Mouse (Mus musculus): Measurements from ENCODE around the gene Cdc42ep5. TPM values are rescaled to one million over a fixed set of nuclear protein-coding genes. Genes with fewer than 3 reads are reported as not detected.

Cdc42ep5 gene
- polyA plus RNA-seq, 1 experiment = 14.3 TPM

DNA sequence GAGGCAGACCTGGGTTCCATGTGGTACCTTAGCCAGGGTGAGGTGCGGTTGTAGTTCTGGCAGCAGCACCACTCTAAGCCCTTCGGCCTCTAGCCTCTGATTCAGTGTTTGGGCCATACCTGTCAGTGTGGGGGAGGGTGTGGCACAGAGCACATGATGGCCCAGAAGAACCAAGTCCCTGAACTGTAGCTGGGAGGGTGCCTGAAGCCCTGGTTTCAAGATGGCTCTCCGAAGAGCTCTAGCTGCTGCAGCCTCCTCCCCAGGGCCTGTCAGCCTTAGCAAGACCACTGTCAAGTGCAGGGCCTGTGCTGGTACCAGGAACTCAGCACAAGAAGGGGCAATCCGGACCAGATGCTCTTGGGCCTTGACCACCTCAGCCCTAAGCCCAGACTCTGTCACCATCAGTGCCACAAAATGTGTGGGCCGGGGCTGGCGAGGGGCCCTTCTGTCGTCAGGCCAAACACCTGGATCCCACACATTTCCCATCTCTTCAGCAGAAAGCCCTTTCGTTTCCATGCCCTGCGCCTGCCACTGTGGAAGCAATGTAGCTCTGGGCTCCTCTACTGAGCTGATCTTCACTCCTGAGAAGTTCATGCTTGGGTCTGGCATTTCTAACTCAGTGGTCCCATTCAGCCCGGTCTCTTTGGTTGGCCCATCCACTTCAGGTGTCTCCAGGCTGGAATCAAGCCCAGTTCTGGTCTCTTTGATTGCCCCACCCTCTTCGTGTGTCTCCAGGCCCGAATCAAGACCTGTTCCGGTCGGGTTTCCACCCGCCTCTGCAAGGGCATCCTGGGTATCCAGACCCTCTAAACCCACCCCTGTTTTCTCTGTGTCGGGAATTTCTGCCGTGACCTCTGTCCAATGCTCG is 16.1 kb downstream of the Cdc42ep5 start:
- TF ChIP-seq GATA1 (IDR thresholded peaks at IDR 0.05; ENCODE audit: low read length) = no peak

DNA sequence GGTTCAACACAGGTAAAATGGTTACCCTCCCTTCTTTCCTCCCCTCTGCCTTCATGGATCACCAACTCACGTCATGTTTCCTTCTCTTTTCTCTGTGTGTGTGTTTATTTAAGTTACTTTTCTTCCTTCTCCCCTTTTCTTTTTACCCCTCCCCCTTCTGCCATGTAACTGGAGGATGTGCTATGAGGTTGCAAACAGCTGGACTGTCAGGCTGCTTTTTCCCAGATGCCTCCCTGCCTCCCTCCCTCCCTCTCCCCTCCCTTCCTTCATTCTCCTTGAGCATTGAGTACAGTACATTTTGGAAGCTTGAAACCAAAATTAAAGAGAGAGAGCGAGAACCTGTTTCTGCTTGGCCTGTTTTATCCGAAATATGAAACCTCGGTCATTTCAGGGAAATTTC is 16.8 kb downstream of the Cdc42ep5 start:
- TF ChIP-seq GATA1 (IDR thresholded peaks at IDR 0.05; ENCODE audit: low read length) = no peak

DNA sequence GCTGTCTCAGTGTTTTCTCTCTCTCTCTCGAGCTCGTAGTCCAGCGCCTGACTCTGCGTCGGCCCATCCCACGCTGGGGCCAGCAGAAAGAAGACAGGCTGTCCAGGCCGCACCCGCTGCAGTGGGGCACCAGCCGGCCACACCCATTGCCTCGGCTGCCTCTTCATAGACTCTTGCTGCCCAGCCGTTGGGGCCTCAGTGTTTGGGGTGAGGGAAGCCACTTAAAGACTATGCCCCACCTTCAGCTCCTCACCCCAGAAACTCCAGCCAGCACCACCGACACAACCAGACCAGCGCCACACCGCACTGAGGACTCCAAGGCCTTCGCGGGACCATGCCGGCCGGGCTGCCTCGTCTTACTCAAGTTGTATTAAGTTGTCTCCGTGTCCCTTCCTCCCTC is 17.3 kb downstream of the Cdc42ep5 start:
- TF ChIP-seq GATA1 (IDR thresholded peaks at IDR 0.05; ENCODE audit: low read length) = no peak

DNA sequence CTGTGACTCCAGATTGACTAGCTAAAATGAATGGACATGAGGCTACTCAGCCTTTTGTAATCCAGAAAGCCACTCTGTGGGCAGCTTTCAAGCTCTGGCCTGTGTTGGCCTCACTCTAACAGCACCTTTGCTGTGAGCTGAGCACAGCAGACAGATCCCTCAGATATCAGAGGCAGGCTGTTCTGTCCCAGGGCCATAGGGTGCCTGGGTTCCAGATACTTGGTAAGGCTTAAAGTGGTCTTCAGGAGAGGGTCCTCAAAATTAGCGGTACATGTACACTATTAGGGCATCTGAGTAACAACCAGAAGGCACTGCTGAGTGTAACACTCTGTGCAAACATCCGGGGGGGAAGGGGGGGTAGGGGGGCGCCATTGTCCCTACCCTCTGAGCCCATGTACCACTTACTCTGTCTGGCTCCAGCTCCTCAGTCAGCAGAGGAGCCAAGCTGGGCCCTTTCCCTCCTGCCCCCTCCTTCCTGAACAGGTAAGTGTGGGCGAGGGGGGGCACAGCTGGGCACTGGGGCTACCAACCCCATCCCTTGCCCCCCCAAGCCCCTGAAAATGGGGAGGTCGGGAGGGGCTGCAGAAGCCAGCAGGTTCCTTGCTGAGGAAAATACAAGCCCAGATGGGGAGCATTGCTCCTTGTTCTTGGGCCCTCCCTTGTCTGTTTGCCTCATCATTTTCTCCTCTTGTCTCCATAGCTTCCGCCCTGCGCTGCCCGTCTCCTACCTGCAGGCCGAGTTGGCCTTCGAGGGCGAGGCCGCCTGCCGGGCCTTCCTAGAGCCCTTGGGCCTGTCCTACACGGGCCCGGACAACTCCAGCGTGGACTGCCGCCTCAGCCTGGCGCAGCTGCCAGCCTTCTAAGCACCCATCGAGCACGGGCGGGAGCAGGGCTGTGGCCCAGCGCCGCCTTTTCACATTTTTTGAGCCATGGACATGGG is 18.1 kb downstream of the Cdc42ep5 start:
- no peak for TF ChIP-seq GATA1 (IDR thresholded peaks at IDR 0.05; ENCODE audit: low read length)

DNA sequence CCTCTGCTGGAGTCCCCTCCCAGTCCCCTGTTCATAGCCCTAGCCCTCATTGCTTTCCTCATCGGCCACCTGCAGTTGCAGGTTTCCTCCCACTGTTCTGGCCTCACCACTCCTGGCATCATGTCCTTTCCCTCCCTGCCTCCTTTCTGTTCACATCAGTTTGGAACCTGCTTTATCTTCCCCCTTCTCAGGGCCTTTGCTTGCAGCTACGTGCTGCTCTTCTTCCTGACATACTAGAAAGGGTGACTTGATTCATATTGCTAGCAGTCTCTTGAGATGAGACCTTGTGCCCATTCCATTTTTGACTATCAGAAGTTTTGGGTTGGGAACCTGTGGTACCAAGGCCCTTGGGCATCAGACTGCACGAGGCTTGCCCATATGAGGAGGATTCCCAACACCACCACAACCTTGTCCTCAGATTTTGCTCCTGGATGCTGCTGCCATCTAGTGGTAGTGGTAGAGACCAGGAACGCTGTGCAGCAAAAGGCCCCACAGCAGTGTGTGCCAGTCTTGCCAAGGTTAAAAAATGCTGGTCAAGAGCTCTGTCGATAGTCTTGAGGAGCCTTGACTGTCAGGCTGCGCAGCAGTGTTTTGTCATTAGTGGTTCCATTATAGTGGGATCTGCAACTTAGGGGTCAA is 19.0 kb downstream of the Cdc42ep5 start:
- no peak for TF ChIP-seq GATA1 (IDR thresholded peaks at IDR 0.05; ENCODE audit: low read length)

DNA sequence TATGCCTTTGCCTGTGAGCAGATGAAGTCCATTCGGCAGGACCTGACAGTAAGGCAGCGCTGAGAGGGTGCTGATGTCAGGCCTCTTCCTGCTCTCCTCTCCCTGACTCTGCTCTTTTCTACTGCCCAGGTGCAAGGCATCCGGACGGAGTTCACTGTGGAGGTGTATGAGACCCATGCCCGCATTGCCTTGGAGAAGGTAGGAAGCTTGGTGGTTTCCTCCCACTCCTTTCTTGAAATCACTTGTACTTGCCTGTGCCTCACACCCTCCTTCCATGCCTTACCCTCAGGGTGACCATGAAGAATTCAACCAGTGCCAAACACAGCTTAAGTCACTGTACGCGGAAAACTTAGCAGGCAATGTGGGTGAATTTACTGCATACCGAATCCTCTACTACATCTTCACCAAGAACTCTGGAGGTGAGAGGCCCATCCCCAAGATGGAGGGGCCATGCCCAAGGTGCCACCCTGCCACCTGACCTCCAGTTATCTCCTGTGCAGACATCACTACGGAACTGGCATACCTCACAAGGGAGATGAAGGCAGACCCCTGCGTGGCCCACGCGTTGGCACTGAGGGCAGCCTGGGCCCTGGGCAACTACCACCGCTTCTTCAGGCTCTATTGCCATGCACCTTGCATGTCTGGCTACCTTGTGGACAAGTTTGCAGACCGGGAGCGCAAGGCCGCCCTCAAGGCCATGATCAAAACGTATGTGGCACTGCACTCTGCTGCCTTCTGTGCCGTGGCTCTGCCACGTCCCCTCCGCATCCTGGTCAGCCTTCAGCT is 19.7 kb downstream of the Cdc42ep5 start:
- TF ChIP-seq GATA1 (IDR thresholded peaks at IDR 0.05; ENCODE audit: low read length) = no peak

DNA sequence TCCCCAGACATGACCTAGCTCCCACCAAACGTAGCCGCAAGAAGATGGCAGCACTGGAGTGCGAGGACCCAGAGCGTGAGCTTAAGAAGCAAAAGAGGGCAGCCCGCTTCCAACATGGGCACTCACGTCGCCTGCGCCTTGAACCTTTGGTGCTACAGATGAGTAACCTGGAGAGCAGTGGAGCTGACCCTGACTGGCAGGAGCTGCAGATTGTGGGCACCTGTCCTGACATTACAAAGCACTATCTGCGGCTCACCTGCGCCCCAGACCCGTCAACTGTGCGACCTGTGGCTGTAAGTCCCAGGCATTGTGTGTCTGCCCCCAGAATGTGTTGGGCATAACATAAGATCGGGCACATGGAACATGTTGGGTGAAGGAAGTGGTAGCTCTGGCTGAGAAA is 20.6 kb downstream of the Cdc42ep5 start:
- no peak for TF ChIP-seq GATA1 (IDR thresholded peaks at IDR 0.05; ENCODE audit: low read length)

DNA sequence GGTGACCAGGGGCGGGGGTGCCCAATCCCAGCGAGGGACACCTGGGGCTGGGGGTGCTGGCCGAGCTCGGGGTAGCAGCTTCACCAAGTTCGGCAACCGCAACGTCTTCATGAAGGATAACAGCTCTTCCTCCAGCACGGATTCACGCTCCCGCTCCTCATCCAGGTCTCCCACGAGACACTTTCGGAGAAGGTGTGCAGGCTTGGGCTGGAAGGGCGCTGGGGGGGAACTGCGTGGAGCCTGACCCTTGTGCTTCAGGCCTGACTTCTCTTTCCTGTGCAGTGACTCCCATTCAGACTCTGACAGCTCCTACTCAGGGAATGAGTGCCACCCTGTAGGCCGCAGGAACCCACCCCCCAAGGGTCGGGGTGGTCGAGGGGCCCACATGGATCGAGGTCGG is 21.2 kb downstream of the Cdc42ep5 start:
- TF ChIP-seq GATA1 (IDR thresholded peaks at IDR 0.05; ENCODE audit: low read length) = no peak

DNA sequence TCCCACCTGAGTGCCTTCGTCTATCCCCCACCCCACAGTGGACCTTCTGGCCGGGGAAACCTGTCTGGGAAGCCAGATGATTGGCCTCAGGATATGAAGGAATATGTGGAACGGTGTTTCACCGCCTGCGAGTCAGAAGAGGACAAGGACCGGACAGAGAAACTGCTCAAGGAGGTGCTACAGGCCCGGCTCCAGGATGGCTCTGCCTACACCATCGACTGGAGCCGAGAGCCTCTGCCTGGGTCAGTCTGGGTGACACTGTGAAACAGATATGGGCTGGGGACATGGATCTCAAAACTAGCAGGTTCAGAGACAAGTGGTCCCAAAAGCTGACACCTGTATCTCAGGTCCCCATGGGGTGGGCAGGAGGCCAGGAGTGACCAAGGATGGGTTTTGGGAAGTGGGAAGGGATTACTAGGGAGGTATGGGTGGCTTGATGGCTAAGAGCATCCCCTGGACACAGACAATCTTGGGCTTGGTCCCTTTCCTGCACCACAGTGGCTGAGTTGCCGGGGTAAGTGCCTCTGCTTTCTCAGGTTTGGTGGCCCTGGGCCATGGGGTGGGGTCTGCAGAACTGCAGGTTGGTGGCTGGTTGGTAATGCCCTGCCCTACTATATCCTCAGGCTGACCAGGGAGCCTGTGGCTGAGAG is 21.7 kb downstream of the Cdc42ep5 start:
- TF ChIP-seq GATA1 (IDR thresholded peaks at IDR 0.05; ENCODE audit: low read length) = no peak

DNA sequence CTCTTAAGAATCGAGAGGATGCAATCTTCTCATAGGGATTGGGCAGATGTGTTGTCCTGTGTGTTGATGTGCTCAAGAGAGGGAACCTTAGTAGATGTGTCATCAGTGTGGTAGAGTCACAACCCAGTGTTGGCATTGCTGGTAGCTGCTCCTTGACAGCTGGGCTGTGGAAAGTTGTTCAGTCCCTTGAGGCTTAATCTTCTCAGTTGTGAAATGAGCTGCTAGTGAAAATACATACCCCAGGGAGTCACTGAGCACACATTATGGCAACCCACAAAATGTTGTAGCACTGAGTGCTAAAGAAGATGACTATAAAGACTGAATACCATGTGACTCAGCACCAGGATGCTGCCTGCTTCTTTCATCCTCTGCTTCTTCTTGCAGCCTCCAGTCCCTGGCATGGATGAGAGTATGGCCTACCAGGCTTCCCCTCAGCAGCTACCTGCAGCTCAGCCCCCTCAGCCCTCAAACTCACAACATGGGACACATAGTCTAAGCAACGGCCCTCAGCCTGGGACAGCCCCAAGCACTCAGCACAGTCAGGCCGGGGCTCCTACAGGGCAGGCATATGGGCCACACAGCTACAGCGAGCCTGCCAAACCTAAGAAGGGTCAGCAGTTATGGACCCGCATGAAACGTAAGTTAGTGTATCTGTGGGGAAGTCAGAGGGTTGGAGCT is 22.9 kb downstream of the Cdc42ep5 start:
- TF ChIP-seq GATA1 (IDR thresholded peaks at IDR 0.05; ENCODE audit: low read length) = no peak

DNA sequence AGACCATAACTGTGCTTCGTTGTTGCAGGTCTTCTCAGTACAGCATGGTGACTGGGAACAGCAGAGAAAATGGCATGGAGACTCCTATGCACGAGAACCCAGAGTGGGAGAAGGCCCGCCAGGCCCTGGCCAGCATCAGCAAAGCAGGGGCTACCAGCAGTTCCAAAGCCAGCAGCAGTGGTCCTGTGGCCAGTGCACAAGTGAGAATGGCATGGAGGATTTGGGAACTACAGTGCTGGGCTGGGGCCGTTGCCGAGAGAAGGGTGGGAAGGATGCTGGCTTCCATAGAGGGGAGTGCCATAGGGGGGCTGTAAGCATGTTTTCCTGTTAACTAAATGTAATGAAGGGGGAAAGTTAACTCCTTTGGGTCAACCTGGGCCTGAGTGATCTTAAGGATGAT is 25.3 kb downstream of the Cdc42ep5 start:
- no peak for TF ChIP-seq GATA1 (IDR thresholded peaks at IDR 0.05; ENCODE audit: low read length)

DNA sequence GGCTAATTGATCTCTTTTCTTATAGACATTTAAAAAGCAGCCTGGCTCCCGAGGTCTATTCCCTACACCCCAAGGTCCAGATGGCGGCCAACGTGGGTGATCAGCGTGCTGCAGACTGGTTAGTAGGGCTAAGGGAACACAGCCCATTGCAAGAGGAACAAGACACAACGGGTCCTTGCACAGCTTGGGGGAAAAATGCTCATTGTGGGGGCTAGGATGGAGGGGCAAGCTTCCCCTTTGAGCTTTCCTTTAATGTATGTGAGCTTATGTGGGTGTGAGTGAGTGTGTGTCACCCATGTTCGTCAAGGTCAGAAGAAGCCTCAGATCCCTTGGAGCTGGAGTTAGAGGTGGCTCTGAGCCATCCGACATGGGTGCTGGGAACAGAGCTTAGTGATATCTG is 26.0 kb downstream of the Cdc42ep5 start:
- TF ChIP-seq GATA1 (IDR thresholded peaks at IDR 0.05; ENCODE audit: low read length) = no peak

DNA sequence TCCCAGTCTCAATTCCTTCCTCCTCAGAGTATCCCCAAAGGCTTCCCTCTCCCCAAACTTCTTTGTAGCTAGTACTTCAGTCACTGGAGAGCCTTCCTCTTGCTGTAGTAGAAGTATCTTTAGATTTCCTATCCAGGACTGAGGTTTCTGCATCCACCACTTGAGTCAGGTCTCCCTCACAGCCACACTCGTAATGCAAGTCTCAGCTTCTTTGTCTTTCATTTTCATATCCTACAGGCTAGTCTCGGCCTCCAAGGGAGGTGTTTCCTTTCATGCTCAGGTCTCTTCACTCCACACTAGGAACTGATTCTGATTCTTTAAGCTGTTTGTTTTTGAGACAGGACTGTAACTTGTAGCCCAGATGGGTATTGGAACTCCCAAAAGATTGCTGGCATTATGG is 26.5 kb downstream of the Cdc42ep5 start:
- TF ChIP-seq GATA1 (IDR thresholded peaks at IDR 0.05; ENCODE audit: low read length) = no peak

DNA sequence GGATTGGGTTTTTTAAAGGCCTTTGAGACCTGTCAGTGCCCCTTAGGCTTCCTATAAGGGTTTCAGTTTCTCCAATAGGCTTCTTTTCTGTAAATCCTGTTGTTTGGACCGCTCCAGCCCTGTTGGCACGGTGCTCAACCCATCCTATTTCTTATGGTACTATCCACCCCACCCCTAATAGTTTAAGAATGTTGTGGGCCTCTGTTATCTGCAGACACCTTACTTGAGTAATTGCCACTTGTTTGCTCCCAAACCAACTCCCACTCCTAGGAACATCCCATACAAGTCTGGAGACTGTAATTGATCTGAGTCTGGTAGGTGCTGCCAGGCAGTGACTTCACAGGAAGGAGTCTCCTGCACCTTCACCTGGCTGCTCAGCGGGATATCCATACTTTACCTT is 26.9 kb downstream of the Cdc42ep5 start:
- TF ChIP-seq GATA1 (IDR thresholded peaks at IDR 0.05; ENCODE audit: low read length) = no peak

All from G1E-ER4 (cell line).